Mouse (Mus musculus) neural tube, embryonic 14.5 days (tissue): ENCODE measurements at regions not wholly inside any gene's neighbourhood (a gene's known extent, or its start where the extent isn't known, plus 50 kb on each side); places are given as distances from the start of the nearest gene placed in this dataset.

Experiments
- ATAC-seq: fragments of 200-750 bp; cut with Nextera tagmentation; 2 replicates; pipeline ENCODE4 v1.8.0; 2017; ENCODE audit warnings: low read depth, mild to moderate bottlenecking, moderate TSS enrichment, moderate library complexity
- H3K27ac ChIP-seq: fragments of 300-500 bp; sonication (generic); 2 replicates; pipeline ENCODE4 v1.5.1; 2014; ENCODE audit warnings: low read depth, mild to moderate bottlenecking, control low read depth, low read length, moderate library complexity, mixed read lengths
- H3K27me3 ChIP-seq: fragments of 300-500 bp; sonication (generic); 2 replicates; pipeline ENCODE4 v1.6.1; 2014; ENCODE audit warnings: low read length; ENCODE audit not compliant: control insufficient read depth, insufficient read depth
- H3K36me3 ChIP-seq: fragments of 300-500 bp; sonication (generic); 2 replicates; pipeline ENCODE4 v1.6.1; 2014; ENCODE audit warnings: low read length, mixed read lengths; ENCODE audit not compliant: control insufficient read depth, insufficient read depth
- H3K4me1 ChIP-seq: fragments of 300-500 bp; sonication (generic); 2 replicates; pipeline ENCODE4 v1.6.1; 2014; ENCODE audit warnings: low read length; ENCODE audit not compliant: control insufficient read depth, insufficient read depth
- H3K4me2 ChIP-seq: fragments of 300-500 bp; sonication (generic); 2 replicates; pipeline ENCODE4 v1.6.1; 2014; ENCODE audit warnings: mild to moderate bottlenecking, low read depth, low read length, control low read depth
- H3K4me3 ChIP-seq: fragments of 300-500 bp; sonication (generic); 2 replicates; pipeline ENCODE4 v1.5.1; 2014; ENCODE audit warnings: low read depth, low read length, control low read depth, mixed read lengths
- H3K9ac ChIP-seq: fragments of 300-500 bp; sonication (generic); replicated peaks from 2 replicates; pipeline ENCODE4 v1.6.1; 2014; ENCODE audit warnings: low read depth, mild to moderate bottlenecking, control low read depth, low read length, mixed read lengths
- H3K9me3 ChIP-seq: fragments of 300-500 bp; sonication (generic); 2 replicates; pipeline ENCODE4 v1.6.1; 2016; ENCODE audit warnings: low read length; ENCODE audit not compliant: control insufficient read depth
- WGBS: fragments of 180-500 bp; shearing (Covaris S2); extraction: QIAGEN DNeasy Blood & Tissue Kit; methylation state at CpG from one replicate; pipeline ENCODE4 v1.1.7; 2014; 5-methylcytosine and 5-hydroxymethylcytosine counted together

DNA sequence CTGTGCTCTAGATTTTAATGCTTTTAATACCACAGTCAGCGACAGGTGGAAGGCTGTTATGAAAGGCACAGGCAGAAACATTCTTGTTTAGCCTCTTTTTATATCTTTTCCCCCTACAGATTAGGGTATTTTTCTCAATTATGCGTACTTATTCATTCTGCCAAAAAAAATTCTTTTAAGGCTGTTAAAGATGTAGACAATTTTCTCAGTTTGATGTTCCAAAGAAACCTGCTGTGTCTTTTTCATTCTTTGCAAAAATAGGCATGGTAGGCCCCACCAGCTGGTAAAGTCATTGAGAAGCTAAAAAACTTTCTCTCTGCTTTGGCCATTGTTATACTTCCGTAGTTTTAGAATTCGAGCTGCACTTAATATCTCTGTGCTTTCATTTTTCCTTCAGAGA, 210.5 kb upstream of the Gnpda2 start:
- 68% methylated on average over 4 of the region's 4 CpGs for WGBS
- ATAC-seq = no peak
- H3K27ac ChIP-seq = no peak overlapping the region
- no peaks in the 10 kb centered on the region for H3K9me3 ChIP-seq
- no peaks in the 10 kb centered on the region for H3K27me3 ChIP-seq
- no peak overlapping the region for H3K4me2 ChIP-seq
- H3K9ac ChIP-seq = no peak overlapping the region
- H3K36me3 ChIP-seq = no peaks in the 10 kb centered on the region
- H3K4me3 ChIP-seq = no peak overlapping the region
- no peaks in the 10 kb centered on the region for H3K4me1 ChIP-seq

DNA sequence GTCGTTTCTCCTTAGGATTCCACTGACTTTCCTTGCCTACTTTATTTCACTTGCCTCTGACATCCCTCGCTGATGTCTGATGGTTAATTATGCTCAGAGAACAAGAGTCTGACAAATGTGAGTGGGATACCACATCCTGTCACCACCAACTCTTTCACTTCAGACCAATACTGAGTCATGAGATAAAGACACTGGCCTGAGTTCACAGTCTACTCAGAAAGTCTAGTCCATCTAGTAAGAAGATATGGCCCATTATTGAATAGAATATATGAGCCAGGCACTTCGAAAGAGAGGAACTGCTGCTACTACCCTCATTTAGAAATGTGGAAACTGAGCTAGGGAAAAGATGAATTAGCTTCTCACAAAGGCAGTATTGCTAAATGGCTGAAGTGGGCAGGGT, 210.0 kb upstream of the Gnpda2 start:
- Histone ChIP-seq H3K36me3 (no peaks in the 10 kb centered on the region), H3K4me1 (no peaks in the 10 kb centered on the region), H3K9me3 (no peaks in the 10 kb centered on the region), H3K4me3 (no peak overlapping the region), H3K9ac (no peak overlapping the region), H3K27me3 (no peaks in the 10 kb centered on the region), H3K27ac (no peak overlapping the region), H3K4me2 (no peak overlapping the region)
- no peak for ATAC-seq
- 83% methylated on average over 3 of the region's 3 CpGs for WGBS

DNA sequence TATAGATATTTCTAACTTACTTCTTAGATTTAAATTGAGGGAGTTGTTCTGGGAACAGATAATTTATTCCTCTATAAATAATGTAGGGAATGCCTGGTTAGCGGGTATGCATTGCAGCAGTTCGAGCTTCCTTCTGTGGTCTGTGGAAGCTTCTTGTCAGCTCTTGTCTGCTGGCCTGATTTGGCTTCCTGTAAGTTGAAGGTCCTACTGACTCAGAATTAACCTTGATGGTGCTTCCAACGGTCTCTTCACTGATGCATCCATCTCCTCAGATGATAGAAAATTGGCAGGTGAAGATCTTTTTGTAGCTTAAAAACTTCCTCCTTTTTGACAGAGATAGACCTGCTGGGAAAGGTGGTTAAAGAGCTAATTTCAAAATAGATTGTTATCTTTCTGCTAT, 203.2 kb upstream of the Gnpda2 start:
- WGBS = 58% methylated on average over 3 of the region's 3 CpGs
- ATAC-seq = no peak
- Histone ChIP-seq H3K4me2 (no peak overlapping the region), H3K36me3 (no peaks in the 10 kb centered on the region), H3K9ac (no peak overlapping the region), H3K4me3 (no peak overlapping the region), H3K9me3 (no peaks in the 10 kb centered on the region), H3K27me3 (no peaks in the 10 kb centered on the region), H3K27ac (no peak overlapping the region), H3K4me1 (no peaks in the 10 kb centered on the region)

DNA sequence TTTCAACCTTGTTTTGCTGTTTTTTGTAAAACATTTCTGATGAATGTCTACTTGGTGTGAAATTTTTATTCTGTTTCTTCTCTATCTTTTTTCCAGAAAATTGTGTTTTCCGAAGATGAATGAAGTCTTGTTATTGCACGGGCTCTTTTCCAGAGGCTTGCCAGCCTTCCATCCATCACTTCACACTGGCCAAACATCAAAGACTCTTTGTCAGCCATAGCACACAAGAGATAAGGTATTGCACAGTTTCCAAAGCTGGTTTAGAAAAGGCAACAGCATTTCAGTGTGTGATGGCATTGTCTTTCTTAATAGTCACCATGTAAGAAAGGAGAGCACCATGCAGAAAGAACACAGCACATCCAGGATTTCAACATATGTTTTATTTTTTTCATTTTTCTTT, 202.5 kb upstream of the Gnpda2 start:
- Histone ChIP-seq H3K4me2 (no peak overlapping the region), H3K9ac (no peak overlapping the region), H3K4me1 (no peaks in the 10 kb centered on the region), H3K27me3 (no peaks in the 10 kb centered on the region), H3K36me3 (no peaks in the 10 kb centered on the region), H3K4me3 (no peak overlapping the region), H3K9me3 (no peaks in the 10 kb centered on the region), H3K27ac (no peak overlapping the region)
- ATAC-seq = no peak
- 53% methylated on average over 2 of the region's 2 CpGs for WGBS

DNA sequence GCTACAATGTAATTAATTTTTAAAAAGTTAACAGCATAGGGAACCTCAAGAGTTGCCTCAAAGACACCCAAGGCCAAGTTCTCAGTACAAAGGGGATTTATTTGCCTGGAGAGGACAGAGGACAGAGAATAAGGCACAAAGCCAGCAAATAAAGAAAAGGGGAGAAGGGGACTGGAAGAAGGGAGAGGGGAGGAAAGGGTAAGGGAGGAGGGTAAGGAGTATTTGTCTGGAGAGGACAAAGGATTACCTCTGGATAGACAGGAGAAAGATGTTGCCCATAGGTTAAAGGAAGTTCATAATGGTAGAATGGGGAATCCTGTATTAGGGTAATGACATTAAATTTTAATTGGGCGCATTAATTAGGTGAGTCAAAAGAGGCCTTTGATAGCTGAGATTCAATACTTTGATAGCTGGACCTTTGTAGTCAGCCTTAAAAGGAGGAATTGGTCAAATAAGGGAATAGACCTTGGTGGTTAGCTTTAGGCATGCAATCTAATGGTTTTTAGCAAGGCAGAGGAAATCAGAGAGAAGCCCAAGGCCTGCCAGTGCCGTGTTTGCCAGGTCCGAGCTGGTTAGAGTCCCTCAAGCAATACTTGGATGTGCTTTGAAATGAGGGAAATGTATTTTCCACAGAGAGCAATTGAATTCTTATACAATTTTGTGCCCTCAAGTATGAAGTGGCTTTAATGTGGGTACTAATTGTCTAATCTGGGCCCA, 164.8 kb upstream of the Gnpda2 start:
- H3K9me3 ChIP-seq = no peaks in the 10 kb centered on the region
- H3K36me3 ChIP-seq = no peaks in the 10 kb centered on the region
- H3K4me1 ChIP-seq = 0 out of 2 replicates have a peak, but pooled peaks cover 3% of the 10 kb centered on the region
- H3K4me3 ChIP-seq = no peak overlapping the region
- no peak overlapping the region for H3K9ac ChIP-seq
- no peaks in the 10 kb centered on the region for H3K27me3 ChIP-seq
- peak; percentile 65; the same call in 1 of the 2 replicates for ATAC-seq
- no peak overlapping the region for H3K4me2 ChIP-seq
- 64% methylated on average over 3 of the region's 3 CpGs for WGBS
- no peak overlapping the region for H3K27ac ChIP-seq

DNA sequence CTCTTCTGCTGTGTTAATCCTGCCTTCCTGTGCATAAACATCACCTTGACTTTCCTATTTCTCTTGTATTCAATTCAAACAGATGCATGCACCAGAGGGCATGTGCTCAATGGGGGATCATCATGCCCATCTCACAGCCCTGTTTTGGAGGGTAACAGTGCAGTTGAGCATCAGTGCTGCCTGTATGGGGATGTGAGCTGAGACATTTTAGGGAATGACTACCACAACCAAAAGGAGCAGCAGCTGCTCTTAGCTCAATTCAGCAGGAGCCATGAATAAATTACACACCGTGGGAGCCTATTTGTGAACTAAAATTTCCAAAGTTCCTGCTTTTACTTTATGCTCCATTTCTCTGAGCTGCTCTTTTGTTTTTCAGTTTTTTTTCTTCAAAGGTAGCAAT, 164.2 kb upstream of the Gnpda2 start:
- Histone ChIP-seq H3K4me3 (no peak overlapping the region), H3K4me1 (0 out of 2 replicates have a peak, but pooled peaks cover 3% of the 10 kb centered on the region), H3K27me3 (no peaks in the 10 kb centered on the region), H3K27ac (no peak overlapping the region), H3K9me3 (no peaks in the 10 kb centered on the region), H3K36me3 (no peaks in the 10 kb centered on the region), H3K9ac (no peak overlapping the region), H3K4me2 (no peak overlapping the region)
- ATAC-seq = peak; percentile 65; the same call in 1 of the 2 replicates
- 24% methylated on average over 1 of the region's 1 CpGs for WGBS

DNA sequence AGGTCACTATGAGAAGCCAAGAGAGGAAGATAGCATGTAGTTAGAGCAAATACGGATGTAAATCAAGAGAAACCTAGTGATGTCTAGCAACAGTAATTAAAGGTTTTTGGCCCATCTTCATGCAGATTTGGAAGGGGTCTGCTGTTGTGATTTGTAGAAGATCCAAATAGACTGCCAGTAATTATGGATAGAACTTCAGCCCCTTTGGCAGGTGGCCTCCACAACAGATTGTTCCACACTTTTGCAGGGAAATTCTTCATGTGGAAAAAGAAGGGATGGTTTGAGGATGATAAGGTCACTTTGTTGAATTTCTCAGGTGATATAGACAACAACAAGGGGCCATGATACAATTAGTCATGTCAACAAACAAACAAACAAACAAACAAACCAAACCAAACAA, 148.4 kb upstream of the Gnpda2 start:
- no peak overlapping the region for H3K4me3 ChIP-seq
- no peaks in the 10 kb centered on the region for H3K9me3 ChIP-seq
- H3K36me3 ChIP-seq = no peaks in the 10 kb centered on the region
- H3K4me1 ChIP-seq = no peaks in the 10 kb centered on the region
- H3K4me2 ChIP-seq = no peak overlapping the region
- no peak overlapping the region for H3K9ac ChIP-seq
- H3K27ac ChIP-seq = no peak overlapping the region
- WGBS = 94% methylated on average over 1 of the region's 1 CpGs
- ATAC-seq = no peak
- no peaks in the 10 kb centered on the region for H3K27me3 ChIP-seq

DNA sequence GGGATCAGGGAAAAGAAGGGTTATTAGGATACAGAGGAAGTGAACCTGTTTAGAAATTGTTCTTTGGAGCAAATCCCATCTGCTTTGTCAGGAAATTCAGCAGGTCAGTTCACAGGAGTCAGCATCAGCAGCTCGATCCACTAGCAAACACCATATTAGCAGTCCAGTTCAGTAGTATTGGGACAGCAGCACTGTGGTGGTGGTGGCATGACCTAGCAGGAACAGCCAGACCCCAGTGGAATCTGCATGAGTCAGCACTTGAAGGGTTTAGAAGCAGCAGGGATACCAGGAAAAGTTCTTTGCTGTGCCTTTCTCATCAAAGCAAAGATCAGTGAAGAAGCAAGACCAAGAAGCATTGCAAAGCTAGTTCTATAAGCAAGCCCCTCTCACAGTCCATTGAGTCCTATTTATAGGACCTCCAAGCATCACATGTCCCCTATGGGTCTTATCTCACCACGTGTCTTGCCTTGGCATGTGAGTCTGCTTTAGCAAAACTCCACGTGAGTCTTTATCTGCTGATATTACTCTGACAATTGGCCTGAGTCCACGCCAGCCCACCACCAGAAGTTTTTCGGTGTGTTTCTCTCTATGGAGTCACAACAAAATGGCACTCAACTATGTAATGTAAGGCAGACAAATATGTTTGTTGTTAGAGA, 129.3 kb upstream of the Gnpda2 start:
- ATAC-seq = no peak
- no peak overlapping the region for H3K27ac ChIP-seq

DNA sequence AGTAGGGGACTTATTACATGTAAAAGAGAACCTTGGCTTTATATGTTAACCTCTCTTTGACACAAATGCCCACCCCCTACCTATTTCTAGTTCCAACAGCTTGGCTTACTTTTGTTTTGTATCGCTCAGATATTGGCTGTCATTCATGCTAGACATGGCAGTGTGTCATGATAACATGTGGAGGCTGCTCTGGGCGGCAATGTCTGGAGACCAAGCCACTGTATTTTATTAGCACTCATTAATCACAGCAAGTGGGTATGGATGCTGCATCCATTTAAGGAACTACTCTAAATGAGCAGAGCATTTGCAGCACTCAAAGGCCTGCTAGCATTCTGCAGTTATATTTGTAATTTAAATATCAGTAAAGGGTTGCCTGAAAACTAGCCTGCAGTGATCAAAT, 123.9 kb upstream of the Gnpda2 start:
- H3K9ac ChIP-seq = no peak overlapping the region
- H3K4me2 ChIP-seq = no peak overlapping the region
- no peaks in the 10 kb centered on the region for H3K36me3 ChIP-seq
- peak; percentile 85; the same call in 1 of the 2 replicates for ATAC-seq
- WGBS = 26% methylated on average over 2 of the region's 2 CpGs
- no peak overlapping the region for H3K27ac ChIP-seq
- H3K4me1 ChIP-seq = no peaks in the 10 kb centered on the region
- H3K9me3 ChIP-seq = no peaks in the 10 kb centered on the region
- H3K27me3 ChIP-seq = no peaks in the 10 kb centered on the region
- no peak overlapping the region for H3K4me3 ChIP-seq

More for the DNA sequence above, 129.3 kb upstream of the Gnpda2 start:
- Histone ChIP-seq H3K4me1 (no peaks in the 10 kb centered on the region), H3K9me3 (no peaks in the 10 kb centered on the region), H3K36me3 (no peaks in the 10 kb centered on the region), H3K4me3 (no peak overlapping the region), H3K27me3 (no peaks in the 10 kb centered on the region), H3K9ac (no peak overlapping the region), H3K4me2 (no peak overlapping the region)
- WGBS = 89% methylated on average over 5 of the region's 5 CpGs
